Mouse (Mus musculus) bone marrow macrophage, adult 2 months (primary cell): ENCODE results near the gene Ttc7b.

Source experiments
- CTCF ChIP-seq: IDR thresholded peaks from 2 replicates; pipeline ENCODE4 v1.5.1; 2012; ENCODE audit warnings: low read depth, mild to moderate bottlenecking, low read length, moderate library complexity
- POLR2A ChIP-seq: IDR thresholded peaks from 2 replicates; pipeline ENCODE4 v1.6.1; 2012; ENCODE audit warnings: mild to moderate bottlenecking, low read depth, low read length, borderline replicate concordance

DNA sequence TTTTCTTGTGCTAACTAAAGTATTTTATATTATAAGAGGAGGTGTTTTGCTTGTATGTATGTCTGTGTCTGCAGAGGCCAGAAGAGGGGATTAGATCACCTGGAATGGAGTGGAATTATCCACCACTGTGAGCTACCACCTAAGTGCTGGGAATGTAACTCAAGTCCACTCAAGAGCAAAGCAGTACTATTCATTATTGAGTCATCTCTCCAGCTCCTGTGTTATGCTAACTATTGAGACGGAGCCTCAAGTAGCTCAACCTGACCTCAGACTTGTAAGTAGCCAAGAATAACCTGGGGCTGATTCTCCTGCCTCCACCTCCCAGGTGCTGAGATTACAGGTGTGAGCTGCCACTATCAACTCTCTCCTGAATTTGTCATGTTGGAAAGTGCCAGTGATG is 31.3 kb upstream of the Ttc7b start:
- TF ChIP-seq CTCF: no peak
- no peak for TF ChIP-seq POLR2A
